Mouse (Mus musculus): ENCODE results near the gene Jkamp.
"Not testable (repeated sequence)": the region's sequence is repeated elsewhere in the genome, so short reads cannot be mapped to it uniquely, and the experiment has no call there.

Jkamp gene

DNA sequence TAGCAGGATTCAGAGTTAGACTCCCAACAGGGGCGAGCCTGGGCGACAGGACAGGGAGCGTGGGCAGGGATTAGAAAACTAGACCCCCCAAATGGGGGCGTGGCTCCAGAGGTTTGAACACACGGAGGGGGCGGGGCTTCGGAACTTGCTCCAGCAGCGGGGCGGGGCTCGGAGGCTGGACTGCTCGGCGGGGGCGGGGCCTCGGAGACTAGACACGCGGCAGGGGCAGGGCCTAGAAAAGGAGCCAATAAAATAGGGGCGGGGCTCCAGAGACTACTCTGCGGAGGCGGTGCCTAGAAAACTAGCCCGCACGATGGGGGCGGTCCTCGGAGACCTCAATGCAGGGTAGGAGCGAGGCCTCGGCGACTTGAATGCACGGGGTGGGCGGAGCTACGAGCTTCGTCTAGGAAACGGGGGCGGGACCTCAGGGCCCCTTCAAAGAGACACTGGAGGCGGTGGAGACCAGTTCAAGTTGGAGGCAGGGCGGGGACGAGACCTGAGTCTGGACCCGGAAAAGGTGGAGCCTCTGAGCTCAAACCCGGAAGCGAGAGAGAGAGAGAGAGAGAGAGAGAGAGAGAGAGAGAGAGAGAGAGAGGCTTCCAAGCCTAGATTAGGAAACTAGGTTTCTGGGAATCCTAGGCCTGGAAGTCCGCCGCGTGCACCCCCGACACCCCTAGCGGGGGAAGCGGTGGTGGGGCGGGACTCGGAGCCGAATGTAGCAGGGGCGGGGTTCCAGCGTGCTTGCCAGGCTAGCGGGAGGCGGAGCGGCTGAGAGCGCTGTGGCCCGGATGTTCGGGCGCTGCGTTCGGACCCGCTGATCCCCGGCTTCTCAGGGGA lies at the start of gene Jkamp, which contains the start of gene L3hypdh:
Gene Jkamp (plus strand): TSS at position 261 of the 837 bp plus-strand sequence.
Gene L3hypdh (minus strand): TSS at position 111 of the 837 bp plus-strand sequence.
- DNase-seq (ENCODE audit: low spot score) = peak; percentile 100

DNA sequence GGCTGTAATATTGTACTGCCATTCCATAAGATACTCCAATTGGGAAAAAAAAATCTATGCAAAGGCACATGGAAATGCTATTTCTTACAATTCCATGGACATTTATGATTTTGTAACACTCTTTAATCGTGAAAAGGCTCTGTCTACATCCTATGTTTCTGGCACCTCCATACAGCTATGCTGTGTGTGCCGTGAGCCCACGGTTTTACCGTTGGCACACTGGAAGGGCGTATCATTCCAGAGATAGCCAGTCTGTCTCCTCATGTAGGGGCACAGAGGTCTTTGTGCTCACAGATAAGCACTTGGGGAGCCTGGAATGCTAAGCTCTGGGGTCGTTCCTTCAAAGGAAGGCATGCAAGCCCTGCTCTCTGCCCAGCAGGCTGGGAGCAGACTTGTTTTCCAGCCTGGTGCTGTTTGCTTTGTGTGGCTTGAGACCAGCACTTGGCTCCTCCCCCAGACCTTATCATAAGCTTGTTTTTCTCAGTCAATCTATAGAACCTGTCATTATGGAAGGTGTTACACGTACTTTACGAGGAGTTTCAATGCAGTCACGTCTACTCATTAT lies 49.2 kb upstream of the Jkamp start:
- DNase-seq (ENCODE audit: low spot score) = no peak

DNA sequence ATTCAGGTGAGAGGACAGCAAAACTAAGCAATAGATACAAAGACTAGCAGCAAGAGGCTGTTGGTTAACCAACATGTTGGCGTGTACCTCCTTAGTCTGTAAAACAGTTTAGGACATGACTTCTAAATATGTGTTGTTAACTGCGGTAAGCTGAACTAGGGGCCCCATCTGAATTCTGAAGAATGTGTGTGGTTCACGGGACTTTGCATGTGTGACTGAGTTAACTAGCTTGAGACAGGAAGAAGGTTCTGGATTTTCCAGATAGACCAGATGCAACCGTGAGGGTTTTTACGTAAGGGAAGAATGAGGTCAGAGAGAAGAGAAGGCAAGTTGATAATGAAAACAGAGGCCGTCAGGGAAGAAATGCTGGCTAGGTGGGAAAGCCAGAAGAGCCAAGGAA lies 48.3 kb upstream of the Jkamp start:
- DNase-seq (ENCODE audit: low spot score) = no peak

DNA sequence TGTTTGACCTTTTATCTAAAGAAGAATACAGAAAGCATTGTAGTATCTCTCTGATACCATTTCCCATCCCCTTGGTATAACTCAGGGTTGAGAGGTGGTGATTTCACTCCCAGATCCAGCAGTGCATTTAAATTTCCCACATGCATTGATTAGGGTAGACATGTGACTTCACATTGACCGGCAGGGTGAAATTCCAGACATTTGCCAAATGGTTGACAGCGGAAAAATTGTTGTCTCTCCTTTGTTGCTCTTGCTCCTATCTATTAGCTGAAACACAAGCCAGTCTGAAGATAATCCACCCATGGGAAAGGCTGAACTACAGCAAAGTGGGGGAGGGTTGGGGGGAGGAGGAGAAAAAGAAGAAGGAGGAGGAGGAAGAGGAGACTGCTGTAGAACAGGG lies 46.5 kb upstream of the Jkamp start:
- DNase-seq (ENCODE audit: low spot score) = no peak

DNA sequence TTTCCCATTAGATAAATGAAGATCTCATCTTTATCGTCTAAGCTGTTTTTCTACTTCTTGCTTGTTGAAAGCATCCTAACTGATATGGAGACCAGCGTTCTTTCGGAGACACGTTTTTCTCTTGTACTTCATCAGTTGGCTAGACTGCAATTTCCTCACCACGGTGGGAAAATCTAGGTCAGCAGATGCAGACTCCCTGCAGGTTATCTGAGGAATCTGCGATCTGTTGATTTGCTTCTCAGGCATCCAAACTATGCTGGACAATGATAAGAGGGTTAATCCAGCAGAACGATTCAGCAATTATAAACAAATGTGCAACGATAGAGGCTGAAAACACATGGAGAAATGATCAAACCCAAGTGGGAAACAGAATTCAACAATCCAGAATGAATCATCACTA lies 45.9 kb upstream of the Jkamp start:
- no peak for DNase-seq (ENCODE audit: low spot score)

DNA sequence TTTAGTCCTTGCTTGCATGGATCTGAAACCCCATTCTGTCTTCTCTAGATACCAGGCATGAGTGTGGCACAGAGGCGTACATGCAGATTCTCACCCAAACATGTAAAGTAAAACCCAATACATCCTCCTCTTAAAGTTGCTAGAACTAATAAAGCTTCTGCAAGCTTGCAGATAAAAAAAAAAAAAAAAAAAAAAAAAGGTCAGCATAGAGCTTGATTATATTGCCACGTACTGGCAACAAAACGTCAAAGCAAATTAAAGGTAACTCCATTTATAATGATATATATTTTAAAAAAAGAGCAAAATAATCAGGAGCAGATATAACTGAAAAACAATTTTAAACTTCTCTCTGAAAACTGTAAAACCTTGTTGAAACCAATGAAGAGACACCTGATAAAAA lies 44.2 kb upstream of the Jkamp start:
- DNase-seq (ENCODE audit: low spot score) = no peak

DNA sequence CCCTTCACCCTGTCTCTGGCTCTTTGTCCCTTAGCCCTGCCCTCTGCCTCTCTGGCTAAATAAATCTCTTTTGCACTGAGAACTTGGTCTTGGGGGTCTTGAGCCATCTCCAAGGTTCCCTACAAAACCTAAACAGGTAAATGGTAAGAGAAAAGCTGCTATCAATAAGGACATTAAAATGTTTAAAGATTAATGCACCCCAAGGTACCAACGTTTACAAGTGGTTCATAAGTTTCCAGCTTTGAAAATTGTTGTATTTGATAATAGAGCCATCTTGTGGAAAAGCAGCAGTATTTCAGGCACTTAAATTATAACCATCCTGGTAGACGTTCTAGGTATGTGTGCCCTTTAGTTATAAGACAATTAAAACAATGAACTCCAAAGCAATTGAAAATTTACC lies 37.9 kb upstream of the Jkamp start:
- DNase-seq (ENCODE audit: low spot score) = no peak

DNA sequence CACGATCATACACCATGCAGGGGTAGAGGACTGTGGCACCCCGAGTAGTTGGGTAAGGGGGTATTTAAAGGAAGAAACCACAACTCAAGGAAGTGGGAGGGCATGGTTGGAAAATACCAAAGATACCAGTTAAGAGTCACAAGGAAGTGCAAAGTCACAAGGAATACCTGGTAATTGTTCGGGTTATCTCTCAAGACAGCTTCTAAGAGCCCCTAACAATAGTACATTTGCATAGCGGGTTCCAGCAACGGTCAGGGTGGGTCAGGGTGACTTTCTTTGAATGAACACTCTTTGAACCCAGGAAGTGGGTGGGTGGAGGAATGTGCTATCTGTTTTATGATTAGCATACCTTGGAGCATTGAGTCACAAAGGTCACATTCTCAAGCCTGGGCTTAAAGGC lies 35.2 kb upstream of the Jkamp start:
- not testable (repeated sequence) for DNase-seq (ENCODE audit: low spot score)

DNA sequence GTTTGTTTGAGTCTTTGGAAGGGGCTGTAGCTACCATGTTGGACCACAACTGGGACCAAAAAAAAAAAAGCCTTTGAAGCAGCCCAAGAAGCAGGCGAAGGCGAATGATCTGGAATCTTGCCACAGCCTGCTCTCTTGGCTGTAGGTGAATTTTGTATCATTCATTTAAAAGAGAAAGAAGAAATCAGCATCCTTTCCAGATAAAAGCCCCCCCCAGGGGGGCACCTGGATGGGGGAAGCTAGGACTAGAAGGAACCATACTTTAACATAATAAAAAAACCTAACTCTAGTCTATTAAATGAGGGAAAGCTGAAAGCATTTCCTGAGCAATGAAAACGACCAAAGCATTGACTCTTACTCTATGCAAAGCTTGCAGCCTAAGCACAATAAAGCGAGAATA lies 34.6 kb upstream of the Jkamp start:
- no peak for DNase-seq (ENCODE audit: low spot score)

DNA sequence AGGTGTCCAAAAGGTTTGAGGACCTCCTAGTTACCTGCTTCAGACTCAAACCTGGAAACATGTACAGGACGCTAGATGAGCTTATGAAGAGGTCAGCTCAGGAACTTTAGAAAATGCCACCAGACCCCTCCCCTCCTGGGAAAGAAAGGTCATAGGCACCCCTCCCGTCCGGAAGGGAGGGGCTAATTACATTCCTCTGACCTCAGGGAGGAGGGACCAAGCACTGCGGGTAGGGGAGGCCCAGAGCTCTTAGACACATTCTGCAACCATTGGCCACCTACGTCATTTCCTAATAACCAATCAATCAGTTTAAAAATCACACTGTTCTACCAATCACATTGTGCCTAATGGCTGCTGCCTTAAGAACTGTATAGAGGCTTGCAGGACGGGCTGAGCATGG lies 32.8 kb upstream of the Jkamp start:
- no peak for DNase-seq (ENCODE audit: low spot score)

DNA sequence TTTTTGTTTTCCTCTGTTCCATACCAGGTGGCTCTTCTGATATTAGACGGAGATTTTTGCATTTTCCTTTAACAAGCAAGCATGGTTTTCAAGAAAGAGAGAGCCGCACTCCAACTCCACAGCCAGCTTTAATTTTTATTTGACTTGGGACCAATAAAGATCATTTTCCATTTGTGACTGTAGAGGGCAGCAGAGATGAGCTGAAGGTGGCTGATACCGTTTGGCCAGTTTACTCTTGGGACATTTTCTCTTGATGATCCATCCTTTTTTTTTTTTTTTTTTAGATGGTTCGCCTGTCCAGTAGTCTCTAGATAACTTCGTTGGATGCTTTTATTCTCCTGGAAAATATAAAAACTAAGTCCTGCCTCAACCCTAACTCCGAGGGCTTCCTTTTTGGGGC lies 32.1 kb upstream of the Jkamp start:
- no peak for DNase-seq (ENCODE audit: low spot score)

DNA sequence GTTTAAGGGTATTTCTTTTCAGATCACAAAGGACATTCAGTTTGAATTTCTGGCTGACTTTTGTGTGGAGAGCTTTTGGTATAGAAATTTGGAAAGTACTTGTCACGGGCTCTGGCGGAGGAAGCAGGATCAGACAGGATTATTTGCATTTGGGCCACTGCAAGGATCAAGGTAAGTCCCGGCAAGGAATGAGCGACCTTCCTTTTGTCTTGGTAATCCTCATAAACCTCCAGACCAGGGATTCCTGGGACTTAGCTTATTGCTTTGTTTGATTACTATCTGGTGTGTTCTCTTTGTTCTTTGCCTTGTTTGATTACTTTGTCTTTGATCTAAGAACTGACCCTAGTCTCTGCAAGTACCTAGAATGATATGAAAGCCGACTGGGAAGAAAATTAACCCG lies 31.5 kb upstream of the Jkamp start:
- DNase-seq (ENCODE audit: low spot score) = no peak

DNA sequence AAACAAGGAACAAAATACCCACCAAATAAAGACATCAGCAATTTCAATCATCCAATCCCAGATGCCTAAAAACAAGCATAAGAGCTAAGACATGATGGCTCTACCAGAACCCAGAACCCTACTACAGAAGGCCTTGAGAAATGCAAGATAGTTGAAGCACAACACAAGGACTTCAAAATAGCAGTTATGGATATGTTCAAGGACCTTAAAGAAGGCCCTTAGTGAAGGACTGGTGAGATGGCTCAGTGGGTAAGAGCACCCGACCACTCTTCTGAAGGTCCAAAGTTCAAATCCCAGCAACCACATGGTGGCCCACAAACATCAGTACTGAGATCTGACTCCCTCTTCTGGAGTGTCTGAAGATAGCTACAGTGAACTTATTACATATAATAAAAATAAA lies 27.6 kb upstream of the Jkamp start:
- no peak for DNase-seq (ENCODE audit: low spot score)

DNA sequence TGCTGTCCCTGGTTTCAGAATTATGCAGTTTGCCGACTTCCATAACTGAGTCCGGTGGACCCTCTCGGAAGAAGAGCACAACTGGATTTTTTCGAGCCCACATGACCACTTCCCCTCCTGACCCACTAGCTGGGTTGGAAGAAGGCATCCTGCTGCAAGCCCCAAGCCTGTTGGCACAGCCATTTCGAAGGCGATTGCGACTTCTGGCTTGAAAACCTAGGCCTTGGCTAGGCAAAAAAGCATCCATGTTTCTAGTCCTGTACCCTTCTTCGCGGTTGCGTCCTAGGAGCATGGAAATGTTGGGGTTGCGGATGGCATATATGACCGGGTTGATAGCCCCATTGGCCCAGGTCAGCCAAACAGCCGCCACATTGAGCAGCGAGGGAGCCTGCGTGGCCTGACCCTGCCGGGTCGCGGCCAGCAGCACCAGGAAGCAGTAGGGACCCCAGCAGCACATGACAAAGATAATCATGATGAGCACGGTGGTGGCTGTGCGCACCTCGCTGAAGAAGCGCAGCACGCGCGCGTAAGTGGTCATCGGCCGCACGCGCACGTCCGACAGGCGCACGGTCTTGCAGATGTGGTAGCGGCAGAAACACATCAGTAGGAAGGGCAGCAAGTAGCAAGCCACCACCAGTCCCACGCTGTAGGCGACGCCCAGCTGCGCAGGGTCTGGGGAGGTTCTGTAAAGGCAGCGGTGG lies 15.6 kb upstream of the Jkamp start:
- DNase-seq (ENCODE audit: low spot score) = no peak

DNA sequence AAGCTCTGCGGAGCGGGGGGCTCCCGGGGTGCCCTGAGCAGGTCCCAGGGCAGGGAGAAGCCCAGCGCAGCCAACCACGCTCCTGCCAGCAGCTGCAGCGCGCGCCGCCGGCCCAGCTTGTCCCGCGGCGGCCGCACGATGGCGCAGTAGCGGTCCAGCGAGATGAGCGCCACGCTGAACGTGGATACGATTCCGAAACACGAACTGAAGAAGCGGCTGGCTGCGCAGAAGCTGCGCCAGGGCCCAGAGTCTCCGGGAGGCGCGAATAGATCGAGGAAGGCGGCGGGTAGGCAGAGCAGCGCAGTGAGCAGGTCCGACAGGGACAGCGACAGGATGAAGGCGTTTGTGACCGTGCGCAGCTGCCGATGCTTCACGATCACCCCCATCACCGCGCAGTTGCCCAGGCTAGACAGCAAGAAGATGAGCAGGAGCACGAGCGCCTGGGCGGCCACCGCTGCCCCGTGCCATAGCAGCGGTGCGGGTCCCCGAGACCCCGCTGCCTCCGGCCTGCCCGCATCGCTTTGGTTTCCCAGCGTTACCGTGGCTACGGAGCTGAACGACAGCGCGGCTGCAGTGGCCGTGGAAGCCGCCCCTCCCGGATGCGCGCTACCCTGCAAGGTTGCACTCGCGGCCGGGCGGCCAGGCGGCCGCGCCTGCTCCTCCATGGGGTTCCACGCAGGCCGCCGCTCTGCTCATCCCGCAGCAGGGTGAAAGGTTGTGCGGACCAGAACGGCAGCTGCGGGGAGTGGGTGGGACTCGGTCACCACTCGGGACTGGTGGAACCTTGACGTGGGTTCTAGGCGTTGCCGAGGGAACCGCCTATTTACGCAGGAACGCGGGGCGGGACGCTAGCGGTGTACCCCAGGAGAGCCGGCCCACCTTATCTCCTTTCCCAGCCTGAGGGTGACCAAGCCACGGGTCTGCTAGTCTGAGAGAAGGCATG lies 14.8 kb upstream of the Jkamp start, which contains the start of gene Gpr135:
Gene Gpr135 (minus strand): TSS at position 799 of the 943 bp plus-strand sequence.
- DNase-seq (ENCODE audit: low spot score) = peak; percentile 79

DNA sequence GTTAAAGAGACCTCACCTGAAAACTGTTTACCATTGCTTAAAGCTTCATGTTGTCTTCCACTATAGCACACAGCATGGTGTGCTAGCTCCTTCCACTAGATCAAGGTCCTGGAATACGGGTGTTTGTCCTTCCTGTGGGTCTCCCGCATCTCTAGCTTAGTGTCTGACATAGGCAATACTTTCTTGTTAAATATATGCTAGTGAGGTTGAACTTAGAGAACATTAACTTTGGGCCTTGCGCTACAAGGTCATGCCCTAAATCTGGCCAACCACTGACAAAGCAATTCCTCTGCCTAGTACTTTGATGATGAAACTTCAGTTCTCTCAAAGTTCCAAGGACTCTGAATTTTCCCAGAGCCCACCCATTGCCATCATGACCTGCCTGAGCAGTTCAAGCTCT lies 7.1 kb upstream of the Jkamp start:
- DNase-seq (ENCODE audit: low spot score) = no peak

DNA sequence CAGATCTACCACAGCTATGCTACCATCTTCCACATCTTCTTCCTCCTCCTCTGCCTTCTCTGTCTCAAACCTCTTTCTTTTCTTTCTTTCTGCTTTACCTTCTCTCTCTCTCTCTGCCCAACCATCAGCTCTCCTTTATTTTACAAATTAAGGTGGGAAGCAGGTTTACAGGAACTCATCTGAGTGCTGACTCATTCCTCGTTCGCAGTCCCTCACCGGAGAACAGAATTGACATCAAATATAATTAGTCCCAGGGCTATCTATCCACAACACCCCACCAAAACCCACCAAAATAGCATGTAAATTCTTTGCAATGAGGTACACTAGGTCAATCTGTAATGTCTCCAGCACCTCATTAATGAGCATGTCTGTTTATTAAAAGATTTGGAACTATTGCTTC lies 3.4 kb upstream of the Jkamp start:
- DNase-seq (ENCODE audit: low spot score) = no peak

DNA sequence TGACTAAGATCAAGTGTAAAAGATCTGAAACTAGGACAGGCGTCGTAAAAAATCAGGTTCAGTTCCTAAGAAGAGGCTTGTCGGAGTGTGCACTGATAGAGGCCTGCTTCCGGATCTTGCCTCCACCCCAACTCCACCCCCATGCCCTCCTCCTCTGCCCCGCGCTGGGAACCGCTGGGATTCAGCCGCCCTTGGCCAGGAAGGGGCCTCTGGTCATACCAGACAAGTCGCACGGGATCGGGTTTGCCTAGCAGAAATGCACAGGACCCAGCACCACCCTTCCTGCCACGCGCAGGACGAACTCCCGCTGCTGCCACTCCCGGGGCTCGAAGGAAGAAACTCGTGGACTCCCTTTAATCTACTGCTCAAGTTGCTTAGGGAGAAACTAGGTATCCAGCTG lies 3.0 kb upstream of the Jkamp start:
- peak; percentile 41 for DNase-seq (ENCODE audit: low spot score)

DNA sequence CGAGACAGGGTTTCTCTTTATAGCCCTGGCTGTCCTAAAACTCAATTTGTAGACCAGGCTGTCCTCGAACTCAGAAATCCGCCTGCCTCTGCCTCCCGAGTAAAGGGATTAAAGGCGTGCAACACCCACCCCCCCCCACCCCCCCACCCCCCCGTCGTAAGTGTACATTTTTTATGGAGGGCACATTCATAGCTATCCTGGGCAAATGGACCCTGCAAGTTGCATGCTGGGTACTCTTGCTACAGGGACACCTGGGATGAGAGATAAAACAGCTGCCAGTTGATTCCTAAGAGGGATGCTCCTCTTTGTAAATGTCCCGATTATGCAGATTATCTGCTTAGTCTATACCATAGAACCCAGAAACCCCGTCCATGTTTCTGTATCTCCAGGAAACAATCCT lies 2.1 kb upstream of the Jkamp start:
- DNase-seq (ENCODE audit: low spot score) = no peak

DNA sequence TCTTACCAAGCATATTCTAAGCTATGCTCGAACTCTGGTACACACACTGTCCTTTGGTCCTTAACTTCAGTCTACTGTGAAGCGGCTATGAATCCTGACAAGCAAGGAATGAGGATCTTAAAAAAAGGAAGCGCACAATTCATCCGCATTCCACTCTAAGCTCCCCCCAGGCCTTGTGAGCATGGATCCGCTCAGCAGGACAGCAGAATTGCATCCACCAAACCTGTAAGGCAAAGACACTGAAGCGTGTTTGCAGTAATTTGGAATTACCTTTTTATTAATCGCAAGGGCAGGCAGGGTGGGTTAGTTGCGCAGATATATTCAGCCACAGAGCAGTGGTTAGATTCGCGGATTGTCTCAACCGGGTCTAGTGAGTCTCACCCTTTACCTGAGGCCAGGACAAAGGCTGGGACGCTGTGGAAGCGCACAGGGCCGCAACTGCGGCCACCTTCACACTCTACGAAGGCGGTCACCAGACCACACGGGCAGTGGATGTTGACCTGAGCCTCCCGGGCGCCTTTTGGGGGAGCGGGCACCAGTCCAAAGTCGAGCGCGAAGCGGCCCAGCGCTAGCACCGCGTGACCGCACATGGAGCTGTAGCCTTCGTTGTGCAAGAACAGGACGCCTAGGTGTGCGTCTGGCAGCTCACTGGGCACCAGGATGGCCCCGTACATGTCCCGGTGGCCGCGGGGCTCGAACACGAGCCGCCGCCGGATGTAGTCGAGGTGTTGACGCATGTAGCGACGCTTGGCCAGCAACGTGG lies 947 bp upstream of the Jkamp start:
- DNase-seq (ENCODE audit: low spot score) = no peak

DNA sequence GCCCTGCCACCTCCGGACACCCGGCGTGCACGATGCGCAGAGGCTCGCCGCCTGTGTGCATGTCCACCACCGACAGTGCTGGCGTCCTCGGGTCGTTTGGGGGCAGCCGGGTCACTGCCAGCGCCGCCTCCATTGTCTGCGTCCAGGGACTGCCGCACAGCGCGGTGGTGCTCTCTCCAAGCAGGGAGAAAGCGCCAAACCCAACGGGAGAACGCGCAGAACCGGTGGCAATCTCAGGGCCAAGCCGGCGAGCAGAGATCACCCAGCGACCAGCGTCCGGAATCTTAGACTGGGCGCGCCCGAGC lies 413 bp upstream of the Jkamp start:
- DNase-seq (ENCODE audit: low spot score) = no peak

All from urinary bladder, postnatal 14 days (tissue).